Mouse (Mus musculus): ENCODE data around the gene Bach2.

The Bach2 gene

GRCm38 (mm10) chr4:32250333-32251004 lies 11.9 kb downstream of the Bach2 start:
- DNase-seq (ENCODE audit: low read depth, low spot score), result no peak

- no peak for DNase-seq (ENCODE audit: low read depth, low spot score)
Measured at GRCm38 (mm10) chr4:32251005-32251365, 12.4 kb downstream of the Bach2 start.

GRCm38 (mm10) chr4:32251946-32252672 lies 13.5 kb downstream of the Bach2 start:
- no peak for DNase-seq (ENCODE audit: low read depth, low spot score)

GRCm38 (mm10) chr4:32257686-32258085 lies 19.1 kb downstream of the Bach2 start:
- no peak for DNase-seq (ENCODE audit: low read depth, low spot score)

- DNase-seq (ENCODE audit: low read depth, low spot score), result no peak
Measured at GRCm38 (mm10) chr4:32258093-32258492, 19.5 kb downstream of the Bach2 start.

- no peak for DNase-seq (ENCODE audit: low read depth, low spot score)
Measured at GRCm38 (mm10) chr4:32258596-32258995, 20.0 kb downstream of the Bach2 start.

GRCm38 (mm10) chr4:32260909-32261308 lies 22.3 kb downstream of the Bach2 start:
- DNase-seq (ENCODE audit: low read depth, low spot score), result no peak

- no peak for DNase-seq (ENCODE audit: low read depth, low spot score)
Measured at GRCm38 (mm10) chr4:32262825-32263684, 24.5 kb downstream of the Bach2 start.

GRCm38 (mm10) chr4:32263685-32264038 lies 25.1 kb downstream of the Bach2 start:
- DNase-seq (ENCODE audit: low read depth, low spot score), result no peak

- DNase-seq (ENCODE audit: low read depth, low spot score), result no peak
Measured at GRCm38 (mm10) chr4:32264892-32265291, 26.3 kb downstream of the Bach2 start.

GRCm38 (mm10) chr4:32266731-32267130 lies 28.1 kb downstream of the Bach2 start:
- no peak for DNase-seq (ENCODE audit: low read depth, low spot score)

GRCm38 (mm10) chr4:32268042-32268441 lies 29.4 kb downstream of the Bach2 start:
- no peak for DNase-seq (ENCODE audit: low read depth, low spot score)

- DNase-seq (ENCODE audit: low read depth, low spot score), result no peak
Measured at GRCm38 (mm10) chr4:32272398-32272797, 33.8 kb downstream of the Bach2 start.

GRCm38 (mm10) chr4:32274776-32275294 lies 36.2 kb downstream of the Bach2 start:
- no peak for DNase-seq (ENCODE audit: low read depth, low spot score)

GRCm38 (mm10) chr4:32279842-32280241 lies 41.2 kb downstream of the Bach2 start:
- DNase-seq (ENCODE audit: low read depth, low spot score), result no peak

GRCm38 (mm10) chr4:32280401-32280800 lies 41.8 kb downstream of the Bach2 start:
- no peak for DNase-seq (ENCODE audit: low read depth, low spot score)

GRCm38 (mm10) chr4:32281306-32281705 lies 42.7 kb downstream of the Bach2 start:
- DNase-seq (ENCODE audit: low read depth, low spot score), result no peak

GRCm38 (mm10) chr4:32286405-32286804 lies 47.8 kb downstream of the Bach2 start:
- no peak for DNase-seq (ENCODE audit: low read depth, low spot score)

GRCm38 (mm10) chr4:32288036-32288860 lies 49.6 kb downstream of the Bach2 start:
- no peak for DNase-seq (ENCODE audit: low read depth, low spot score)

- no peak for DNase-seq (ENCODE audit: low read depth, low spot score)
Measured at GRCm38 (mm10) chr4:32289845-32290244, 51.2 kb downstream of the Bach2 start.

GRCm38 (mm10) chr4:32291406-32291805 lies 52.8 kb downstream of the Bach2 start:
- DNase-seq (ENCODE audit: low read depth, low spot score), result no peak

Data from c-Kit-negative CD71-positive TER-119-positive erythroid progenitor cells, embryonic 14.5 days (primary cell).